Mouse (Mus musculus) forebrain, postnatal 0 days (tissue): ENCODE measurements at regions not wholly inside any gene's neighbourhood (a gene's known extent, or its start where the extent isn't known, plus 50 kb on each side); places are given as distances from the start of the nearest gene placed in this dataset.

Experiments used
- ATAC-seq: fragments of 200-750 bp; cut with Nextera tagmentation; 2 replicates; pipeline ENCODE4 v1.8.0; 2017; ENCODE audit warnings: mild to moderate bottlenecking, moderate library complexity
- DNase-seq: peaks from one replicate; pipeline ENCODE4 v3.0.0-alpha.2; 2015
- H3K27ac ChIP-seq: fragments of 300-500 bp; sonication (generic); 2 replicates; pipeline ENCODE4 v1.5.1; 2014; ENCODE audit warnings: low read depth, mild to moderate bottlenecking, antibody characterized with exemption, low read length, moderate library complexity, mixed read lengths
- H3K27me3 ChIP-seq: fragments of 300-500 bp; sonication (generic); 2 replicates; pipeline ENCODE4 v1.6.1; 2014; ENCODE audit warnings: mild to moderate bottlenecking, low read length, mixed read lengths; ENCODE audit not compliant: insufficient read depth
- H3K36me3 ChIP-seq: fragments of 300-500 bp; sonication (generic); 2 replicates; pipeline ENCODE4 v1.6.1; 2014; ENCODE audit warnings: mild to moderate bottlenecking, moderate library complexity; ENCODE audit not compliant: insufficient read depth
- H3K4me1 ChIP-seq: fragments of 300-500 bp; sonication (generic); 2 replicates; pipeline ENCODE4 v1.6.1; 2014; ENCODE audit warnings: antibody characterized with exemption; ENCODE audit not compliant: insufficient read depth
- H3K4me2 ChIP-seq: fragments of 300-500 bp; sonication (generic); 2 replicates; pipeline ENCODE4 v1.6.1; 2014; ENCODE audit warnings: low read depth, mild to moderate bottlenecking, moderate library complexity
- H3K4me3 ChIP-seq: fragments of 300-500 bp; sonication (generic); 2 replicates; pipeline ENCODE4 v1.5.1; 2014; ENCODE audit warnings: low read depth, low read length, mixed read lengths
- H3K9ac ChIP-seq: fragments of 300-500 bp; sonication (generic); 2 replicates; pipeline ENCODE4 v1.6.1; 2014; ENCODE audit warnings: mild to moderate bottlenecking
- H3K9me3 ChIP-seq: fragments of 300-500 bp; sonication (generic); 2 replicates; pipeline ENCODE4 v1.6.1; 2016; ENCODE audit warnings: low read length
- CTCF ChIP-seq: sonication (generic); IDR thresholded peaks from 2 replicates; pipeline ENCODE4 v1.5.1; 2016; ENCODE audit warnings: antibody characterized with exemption, control low read depth, low read depth
- WGBS: fragments of 180-500 bp; shearing (Covaris S2); extraction: QIAGEN DNeasy Blood & Tissue Kit; methylation state at CpG from one replicate; pipeline ENCODE4 v1.1.7; 2014; 5-methylcytosine and 5-hydroxymethylcytosine counted together
- microRNA-seq, 2 experiments: library from miRNA; unstranded; fragments of <30 nt; microRNA quantifications; one replicate each; pipeline ENCODE4; 2016

DNA sequence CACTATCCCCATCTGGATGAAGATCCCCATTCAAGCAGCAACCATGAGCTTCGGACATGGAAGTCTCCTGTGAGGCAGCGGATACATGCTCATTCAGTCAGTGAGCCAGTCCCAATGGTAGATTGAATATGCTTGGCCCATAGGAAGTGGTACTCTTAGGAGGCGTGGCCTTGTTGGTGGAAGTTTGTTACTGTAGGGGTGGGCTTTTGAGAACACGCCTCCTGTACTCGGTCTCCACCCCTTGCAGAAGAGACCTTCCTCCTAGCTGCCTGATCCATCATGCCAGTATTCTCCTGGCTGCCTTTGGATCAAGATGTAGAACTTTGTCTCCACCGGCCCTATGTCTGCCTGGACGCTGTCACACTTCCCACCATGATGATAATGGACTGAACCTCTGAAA, 55.3 kb upstream of the Pmfbp1 start:
- Histone ChIP-seq H3K4me3 (no peak overlapping the region), H3K9ac (no peak overlapping the region), H3K36me3 (no peaks in the 10 kb centered on the region), H3K9me3 (no peaks in the 10 kb centered on the region), H3K4me1 (peaks cover 5% of the 10 kb centered on the region), H3K27me3 (no peaks in the 10 kb centered on the region), H3K27ac (no peak overlapping the region), H3K4me2 (no peak overlapping the region)
- ATAC-seq = no peak
- DNase-seq = no peak
- TF ChIP-seq CTCF = no peak
- WGBS = 96% methylated on average over 7 of the region's 7 CpGs

Small RNA genes lying in the stretch of these regions (microRNA-seq; reads per million reads assigned to microRNA genes)
- 0 reads per million in 2 experiments for gene Gm23163
